Mouse (Mus musculus) bone marrow, adult 2 months (tissue): ENCODE data around the gene Cramp1l. TPM values are rescaled to one million over a fixed set of nuclear protein-coding genes. Genes with fewer than 3 reads are reported as not detected.

ENCODE experiments used
- H3K27ac ChIP-seq: fragments of 200-500 bp; 2 replicates; pipeline ENCODE4 v1.5.1; 2012; ENCODE audit warnings: low read depth, mild to moderate bottlenecking, control low read depth, inconsistent platforms, low read length; ENCODE audit not compliant: control insufficient read depth, poor library complexity, insufficient read depth
- H3K4me1 ChIP-seq: fragments of 200-500 bp; 2 replicates; pipeline ENCODE4 v1.6.1; 2011; ENCODE audit warnings: low read length; ENCODE audit not compliant: control insufficient read depth, insufficient read depth
- H3K4me3 ChIP-seq: fragments of 200-500 bp; replicated peaks from 2 replicates; pipeline ENCODE3; 2011; ENCODE audit warnings: mild to moderate bottlenecking, low read depth, low read length, control low read depth; ENCODE audit not compliant: control insufficient read depth
- CTCF ChIP-seq: fragments of 200-500 bp; IDR thresholded peaks from 2 replicates; pipeline ENCODE4 v1.5.1; 2011; ENCODE audit warnings: low read length, control low read depth; ENCODE audit not compliant: control insufficient read depth, insufficient read depth
- POLR2A ChIP-seq: fragments of 200-500 bp; IDR thresholded peaks from 2 replicates; pipeline ENCODE4 v1.6.1; 2011; ENCODE audit warnings: low read depth, mild to moderate bottlenecking, control low read depth, low read length, borderline replicate concordance; ENCODE audit not compliant: control insufficient read depth
- WGBS: fragments of 180-500 bp; shearing (Covaris S2); methylation state at CpG from one replicate; pipeline ENCODE4 v1.1.7; 2018; 5-methylcytosine and 5-hydroxymethylcytosine counted together
- polyA plus RNA-seq: library from polyadenylated mRNA; stranded (reverse); fragments of >200 nt; gene quantifications from 2 replicates; pipeline ENCODE4 v1.2.4, GENCODE M21; 2011; ENCODE audit warnings: low replicate concordance; ENCODE audit not compliant: missing spikeins, insufficient read depth, insufficient read length

The Cramp1l gene
- polyA plus RNA-seq, 1 experiment = 15.8 TPM

GRCm38 (mm10) chr17:25044879-25045278 lies 29.3 kb upstream of the Cramp1l start:
- Histone ChIP-seq H3K27ac (no peak overlapping the region), H3K4me1 (no peaks in the 10 kb centered on the region; the same call in 1 of the 2 replicates), H3K4me3 (no peak overlapping the region)
- WGBS = 12% methylated on average over 7 of the region's 7 CpGs
- no peak for TF ChIP-seq POLR2A
- TF ChIP-seq CTCF = no peak

- Histone ChIP-seq H3K27ac (no peak overlapping the region), H3K4me1 (no peaks in the 10 kb centered on the region), H3K4me3 (no peak overlapping the region)
- TF ChIP-seq POLR2A = no peak
- peak; percentile 65 for TF ChIP-seq CTCF
- WGBS = 83% methylated on average over 4 of the region's 4 CpGs
Measured at GRCm38 (mm10) chr17:25036183-25036582, 20.6 kb upstream of the Cramp1l start.

- peak; percentile 14; the same call in 1 of the 2 replicates for TF ChIP-seq CTCF
- peak; percentile 66; the same call in 1 of the 2 replicates for TF ChIP-seq POLR2A
- under 1% methylated on average over 55 of the region's 55 CpGs for WGBS
- H3K4me3 ChIP-seq = peak overlapping the region; percentile 98
- no peaks in the 10 kb centered on the region for H3K4me1 ChIP-seq
- H3K27ac ChIP-seq = peak overlapping the region; percentile 80
Measured at GRCm38 (mm10) chr17:25016292-25017132, 924 bp upstream of the Cramp1l start.

GRCm38 (mm10) chr17:25014841-25015570 lies 582 bp downstream of the Cramp1l start:
- Histone ChIP-seq H3K4me1 (no peaks in the 10 kb centered on the region), H3K4me3 (peak overlapping the region; percentile 82), H3K27ac (peak overlapping the region; percentile 86)
- TF ChIP-seq CTCF (no peak), POLR2A (no peak)
- WGBS = under 1% methylated on average over 39 of the region's 39 CpGs

- TF ChIP-seq POLR2A = no peak; the same call in 1 of the 2 replicates
- no peak for TF ChIP-seq CTCF
- no peaks in the 10 kb centered on the region for H3K4me1 ChIP-seq
- peak overlapping the region; percentile 84 for H3K27ac ChIP-seq
- peak overlapping the region; percentile 82 for H3K4me3 ChIP-seq
- WGBS = under 1% methylated on average over 78 of the region's 81 CpGs
Measured at GRCm38 (mm10) chr17:25013606-25014501, 1.7 kb downstream of the Cramp1l start.

GRCm38 (mm10) chr17:25007480-25007879 lies 8.1 kb downstream of the Cramp1l start:
- Histone ChIP-seq H3K4me1 (no peaks in the 10 kb centered on the region), H3K27ac (no peak overlapping the region)
- no peak for TF ChIP-seq POLR2A
- no peak for TF ChIP-seq CTCF

GRCm38 (mm10) chr17:25005102-25005501 lies 10.5 kb downstream of the Cramp1l start:
- H3K4me3 ChIP-seq = no peak overlapping the region
- TF ChIP-seq CTCF = 0 out of 2 replicates have a peak, but pooled peaks have one; percentile 5
- no peak for TF ChIP-seq POLR2A
- no peak overlapping the region for H3K27ac ChIP-seq
- WGBS = 94% methylated on average over 3 of the region's 3 CpGs
- no peaks in the 10 kb centered on the region for H3K4me1 ChIP-seq

More at GRCm38 (mm10) chr17:25007480-25007879, 8.1 kb downstream of the Cramp1l start:
- H3K4me3 ChIP-seq = no peak overlapping the region
